8 mouse cellular contexts compared by ENCODE assay signal in genomic region chr5:3343566-3344080, GRCm38 (mm10). TPM values are rescaled to one million over a fixed set of nuclear protein-coding genes. Genes with fewer than 3 reads are reported as not detected.
DNase-seq lines count a peak whose midpoint lies in the region; ATAC-seq and TF ChIP-seq lines count a peak whose summit lies in the region.

No protein-coding gene starts in this region.

- peak; percentile 26 for TF ChIP-seq CTCF in Patski (IDR thresholded peaks at IDR 0.05)
- no peak for TF ChIP-seq CTCF in left cerebral cortex, adult 2 months (IDR thresholded peaks at IDR 0.05)

- CTCF ChIA-PET in Patski (lab: Charles Lee): interaction anchor here (1.2 to 1.7 kb wide), 5 partner anchors 22 to 224 kb away, joined by 3 to 6 read pairs (median 4); no protein-coding TSS in a partner anchor

- H3K9ac ChIP-seq in hindbrain, embryonic 13.5 days: peak overlapping the region; percentile 71

- no peaks in the 10 kb centered on the region for H3K36me3 ChIP-seq in hindbrain, embryonic 13.5 days
- peaks cover 6% of the 10 kb centered on the region; the same call in 1 of the 2 replicates for H3K36me3 ChIP-seq in macrophage (ENCODE audit: inconsistent target)

- peak; percentile 29 for ATAC-seq in Patski
- peak; percentile 60 for ATAC-seq in hindbrain, embryonic 13.5 days (ENCODE audit: low FRiP score)

- intact Hi-C loops in left cerebral cortex, adult 2 months (cut with DNase I): loop anchor here (1.0 to 10.0 kb wide), 3 partner anchors 173 to 201 kb away; partner anchors contain the start of gene Fam133b

- no peak for DNase-seq in Patski (ENCODE audit: low read depth, low spot score)
- peak; percentile 7 for DNase-seq in cerebellum, adult 9-11 months
- DNase-seq in frontal cortex, postnatal 25 days (ENCODE audit: low spot score in 2 of 2): peak; percentile 9 to 17
- peak; percentile 31 to 49 for DNase-seq in left cerebral cortex, adult 2 months (ENCODE audit: extremely low spot score in 1 of 2, low spot score in 2 of 2)
- DNase-seq in right cerebral cortex, adult 2 months (ENCODE audit: low spot score in 2 of 2): peak; percentile 25 to 50
- DNase-seq in urinary bladder, postnatal 36 days (ENCODE audit: low spot score in 2 of 2): peak; percentile 69 to 71

- peak overlapping the region; percentile 70 for H3K27ac ChIP-seq in hindbrain, embryonic 13.5 days
- H3K27ac ChIP-seq in left cerebral cortex, adult 2 months: peak overlapping the region; percentile 4; the same call in 1 of the 2 replicates
- H3K27ac ChIP-seq in macrophage: peak overlapping the region; percentile 86

- H3K9me3 ChIP-seq in hindbrain, embryonic 13.5 days: no peaks in the 10 kb centered on the region

- in situ Hi-C loops in Patski (cut with MboI; ENCODE audit: low pct_unique_long_range_greater_than_20kb): loop anchor here (5.0 kb wide), 2 partner anchors 121 to 159 kb away; no protein-coding TSS in a partner anchor

- H3K4me1 ChIP-seq in hindbrain, embryonic 13.5 days (replicated peaks): peaks cover 32% of the 10 kb centered on the region

- no peaks in the 10 kb centered on the region for H3K27me3 ChIP-seq in Patski
- peaks cover 40% of the 10 kb centered on the region for H3K27me3 ChIP-seq in hindbrain, embryonic 13.5 days

- POLR2A ChIA-PET in Patski (lab: Charles Lee): interaction anchor here (0.6 to 1.0 kb wide), 3 partner anchors 23 to 172 kb away, joined by 3 read pairs; no protein-coding TSS in a partner anchor

- peak overlapping the region; percentile 90 for H3K4me2 ChIP-seq in hindbrain, embryonic 13.5 days

- H3K79me2 ChIP-seq in macrophage (ENCODE audit: inconsistent target): peaks cover 61% of the 10 kb centered on the region

- under 1% methylated on average over 37 of the region's 37 CpGs for WGBS in hindbrain, embryonic 13.5 days
- 1% methylated on average over 32 of the region's 37 CpGs for WGBS in macrophage (ENCODE audit: missing documents)

- peak overlapping the region; percentile 56 for H3K4me3 ChIP-seq in hindbrain, embryonic 13.5 days
- peak overlapping the region; percentile 51 for H3K4me3 ChIP-seq in left cerebral cortex, adult 2 months
- peak overlapping the region; percentile 82 for H3K4me3 ChIP-seq in macrophage (ENCODE audit: inconsistent target)

RNA-seq across cellular contexts. Expression of gene Cdk6, which starts 2.3 kb away (rescaled TPM):
- polyA plus RNA-seq in Patski (2021) (21.8 TPM), macrophage (2018) (15.0 to 53.3 TPM (median 24.2 TPM) in 3 replicates)
- 11.8 and 12.3 TPM in 2 replicates for polyA plus RNA-seq in hindbrain, embryonic 13.5 days (2015; fragmentation: Nextera tagmentation; extraction: Ambion mirVana)
- 1 to 10 TPM; 4.2 to 6.8 TPM for total RNA-seq in left cerebral cortex, adult 2 months (2021)
- total RNA-seq in macrophage (2018; cell fraction: chromatin; rRNA removed): 1,000 to 10,000 TPM in 1 of 26 experiments, 100 to 1,000 TPM in 24, 10 to 100 TPM in 1; 90.3 to 1,159 (median 221) TPM
- total RNA-seq in macrophage (2018; cell fraction: cytosol; rRNA removed): 100 to 1,000 TPM in 1 of 26 experiments, 10 to 100 TPM in 25; 36.6 to 113 (median 61.9) TPM
- total RNA-seq in macrophage (2018; cell fraction: nucleus; rRNA removed): 100 to 1,000 TPM in 24 of 26 experiments, 10 to 100 TPM in 2; 91.9 to 814 (median 168) TPM

Comparison
In these comparisons a context has a peak if more than half of its experiments do, and no peak if none do; other contexts are left out.
1. H3K27ac ChIP-seq: peak in every context shown above with its lines; median percentile 86 in macrophage; 70 in hindbrain, embryonic 13.5 days; 4 in left cerebral cortex, adult 2 months.